Mouse (Mus musculus) granulocyte monocyte progenitor cell, adult 5-6 weeks (primary cell): Measurements from ENCODE around the gene Rnf145. TPM values are rescaled to one million over a fixed set of nuclear protein-coding genes. Genes with fewer than 3 reads are reported as not detected.
A peak's percentile ranks its signal among the peaks of the same experiment; 100 is the strongest.

ENCODE experiments used
- ATAC-seq: replicated peaks from 2 replicates; pipeline ENCODE4 v1.8.0; 2016; ENCODE audit warnings: mild to moderate bottlenecking, moderate TSS enrichment, inconsistent platforms; ENCODE audit not compliant: poor library complexity, severe bottlenecking
- total RNA-seq, 2 experiments: library from RNA; stranded (forward) in 1 of 2; stranded (reverse) in 1 of 2; fragments of 200-712, 200-1000 nt in 1 of 2; fragments of >200 nt in 1 of 2; fragmentation: Nextera tagmentation in 1 of 2; gene quantifications; 2 replicates each; pipeline ENCODE4 v1.2.3; 2014 to 2017

The Rnf145 gene
- total RNA-seq, 2 experiments from 2014 or later: 18.2 to 18.9 TPM

GRCm38 (mm10) chr11:44532846-44533781, 14.3 kb downstream of the Rnf145 start:
- ATAC-seq: no peak

GRCm38 (mm10) chr11:44534999-44535750, 16.4 kb downstream of the Rnf145 start:
- ATAC-seq: no peak

GRCm38 (mm10) chr11:44537403-44537802, 18.6 kb downstream of the Rnf145 start:
- no peak for ATAC-seq

- ATAC-seq: no peak
These were observed 19.3 kb downstream of the Rnf145 start for GRCm38 (mm10) chr11:44538101-44538500.

GRCm38 (mm10) chr11:44538501-44539290, 19.9 kb downstream of the Rnf145 start:
- ATAC-seq: peak; percentile 76

- no peak for ATAC-seq
These were observed 20.6 kb downstream of the Rnf145 start for GRCm38 (mm10) chr11:44539291-44539930.

- peak; percentile 65 for ATAC-seq
These were observed 21.5 kb downstream of the Rnf145 start for GRCm38 (mm10) chr11:44540243-44540642.

- no peak for ATAC-seq
These were observed 22.5 kb downstream of the Rnf145 start for GRCm38 (mm10) chr11:44541280-44541679.

GRCm38 (mm10) chr11:44541813-44542212, 23.0 kb downstream of the Rnf145 start:
- ATAC-seq: no peak

GRCm38 (mm10) chr11:44543593-44543992, 24.8 kb downstream of the Rnf145 start:
- no peak for ATAC-seq

GRCm38 (mm10) chr11:44543996-44544395, 25.2 kb downstream of the Rnf145 start:
- ATAC-seq: no peak

- peak; percentile 71 for ATAC-seq
These were observed 26.4 kb downstream of the Rnf145 start for GRCm38 (mm10) chr11:44545181-44545580.

GRCm38 (mm10) chr11:44546250-44546649, 27.5 kb downstream of the Rnf145 start:
- peak; percentile 72 for ATAC-seq

GRCm38 (mm10) chr11:44547651-44548196, 29.0 kb downstream of the Rnf145 start:
- ATAC-seq: no peak

GRCm38 (mm10) chr11:44548816-44549215, 30.1 kb downstream of the Rnf145 start:
- ATAC-seq: no peak

GRCm38 (mm10) chr11:44549511-44550278, 30.9 kb downstream of the Rnf145 start:
- no peak for ATAC-seq

- no peak for ATAC-seq
These were observed 32.2 kb downstream of the Rnf145 start for GRCm38 (mm10) chr11:44550996-44551395.

GRCm38 (mm10) chr11:44554339-44554738, 35.6 kb downstream of the Rnf145 start:
- no peak for ATAC-seq

GRCm38 (mm10) chr11:44558521-44558920, 39.8 kb downstream of the Rnf145 start:
- no peak for ATAC-seq
